Mouse (Mus musculus): Measurements from ENCODE around the gene Ms4a10. TPM values are rescaled to one million over a fixed set of nuclear protein-coding genes. Genes with fewer than 3 reads are reported as not detected.

Ms4a10 gene
- 179 and 611 TPM in 2 replicates for polyA plus RNA-seq (2012; rRNA removed; ENCODE audit: low replicate concordance)

GRCm38 (mm10) chr19:10974238-10974865, at the start of gene Ms4a10:
Gene Ms4a10 (minus strand): TSS chr19:10974670.

DNA sequence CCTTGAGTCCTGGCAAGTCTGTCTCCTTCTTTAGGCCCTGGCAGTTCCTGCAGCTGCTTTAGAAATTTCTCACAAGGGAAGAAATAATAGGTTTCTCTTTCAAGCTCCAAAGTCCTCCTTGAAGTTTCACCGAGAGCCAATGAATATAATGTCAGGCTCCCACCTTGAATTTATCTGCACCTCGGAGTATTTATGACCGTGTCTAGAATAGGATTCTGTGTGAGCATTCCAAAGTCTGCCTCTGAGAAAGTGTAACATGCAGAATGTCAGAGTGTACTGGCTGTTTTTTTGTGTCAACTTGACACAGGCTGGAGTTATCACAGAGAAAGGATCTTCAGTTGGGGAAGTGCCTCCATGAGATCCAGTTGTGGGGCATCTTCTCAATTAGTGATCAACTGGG, 43.4 kb upstream of the Ms4a10 start, which contains the start of gene Ms4a18:
Gene Ms4a18 (minus strand): TSS at position 141 of the 400 bp plus-strand sequence.

GRCm38 (mm10) chr19:10993150-10993549, 18.7 kb upstream of the Ms4a10 start, which contains the start of gene Ms4a15:
Gene Ms4a15 (minus strand): TSS chr19:10993250.

GRCm38 (mm10) chr19:10949112-10949511, 25.4 kb downstream of the Ms4a10 start, which contains the start of gene Ccdc86:
Gene Ccdc86 (minus strand): TSS chr19:10949266.

GRCm38 (mm10) chr19:10937110-10937563, 37.3 kb downstream of the Ms4a10 start, which contains the start of gene Ptgdr2:
Gene Ptgdr2 (plus strand): TSS chr19:10937160.

GRCm38 (mm10) chr19:10920532-10920931, 53.9 kb downstream of the Ms4a10 start, which contains the start of gene Zp1:
Gene Zp1 (minus strand): TSS chr19:10920632.

Other genes with a start within 250 kb of the Ms4a10 start
- gene Cd5, start 235.7 kb downstream of the Ms4a10 start, polyA plus RNA-seq (2012; rRNA removed; ENCODE audit: low replicate concordance) = 1.0 and 2.7 TPM in 2 replicates
- 1.4 and 4.2 TPM in 2 replicates for gene Cd6, start 144.6 kb downstream of the Ms4a10 start, polyA plus RNA-seq (2012; rRNA removed; ENCODE audit: low replicate concordance)
- 7.1 and 18.1 TPM in 2 replicates for gene Slc15a3, start 134.9 kb downstream of the Ms4a10 start, polyA plus RNA-seq (2012; rRNA removed; ENCODE audit: low replicate concordance)
- 6.8 and 8.5 TPM in 2 replicates for gene Tmem132a, start 104.7 kb downstream of the Ms4a10 start, polyA plus RNA-seq (2012; rRNA removed; ENCODE audit: low replicate concordance)
- 31.7 and 34.0 TPM in 2 replicates for gene Tmem109, start 92.7 kb downstream of the Ms4a10 start, polyA plus RNA-seq (2012; rRNA removed; ENCODE audit: low replicate concordance)
- 105 and 140 TPM in 2 replicates for gene Prpf19, start 79.4 kb downstream of the Ms4a10 start, polyA plus RNA-seq (2012; rRNA removed; ENCODE audit: low replicate concordance)
- not detected in 2 replicates for gene Zp1, start 54.0 kb downstream of the Ms4a10 start, polyA plus RNA-seq (2012; rRNA removed; ENCODE audit: low replicate concordance)
- 0.16 and 0.62 TPM in 2 replicates for gene Ptgdr2, start 37.5 kb downstream of the Ms4a10 start, polyA plus RNA-seq (2012; rRNA removed; ENCODE audit: low replicate concordance)
- 4.4 and 5.5 TPM in 2 replicates for gene Ccdc86, start 25.4 kb downstream of the Ms4a10 start, polyA plus RNA-seq (2012; rRNA removed; ENCODE audit: low replicate concordance)
- 0.36 and 0.88 TPM in 2 replicates for gene Ms4a15, start 18.6 kb upstream of the Ms4a10 start, polyA plus RNA-seq (2012; rRNA removed; ENCODE audit: low replicate concordance)
- gene Ms4a18, start 43.4 kb upstream of the Ms4a10 start, polyA plus RNA-seq (2012; rRNA removed; ENCODE audit: low replicate concordance) = 46.6 and 64.7 TPM in 2 replicates
- 154 and 309 TPM in 2 replicates for gene Ms4a8a, start 106.4 kb upstream of the Ms4a10 start, polyA plus RNA-seq (2012; rRNA removed; ENCODE audit: low replicate concordance)
- not detected in 2 replicates for gene 1700017D01Rik, start 156.2 kb upstream of the Ms4a10 start, polyA plus RNA-seq (2012; rRNA removed; ENCODE audit: low replicate concordance)
- gene 1700025F22Rik, start 190.7 kb upstream of the Ms4a10 start, polyA plus RNA-seq (2012; rRNA removed; ENCODE audit: low replicate concordance) = not detected in 2 replicates
- not detected in 2 replicates for gene Ms4a13, start 222.1 kb upstream of the Ms4a10 start, polyA plus RNA-seq (2012; rRNA removed; ENCODE audit: low replicate concordance)